Mouse (Mus musculus) adrenal gland, postnatal 14 days (tissue): ENCODE data around the gene Kcna2. TPM values are rescaled to one million over a fixed set of nuclear protein-coding genes. Genes with fewer than 3 reads are reported as not detected.

ENCODE experiments used
- DNase-seq: peaks from one replicate; pipeline ENCODE4 v3.0.0; 2021; ENCODE audit warnings: mixed read lengths
- total RNA-seq: library from RNA; stranded (reverse); gene quantifications from 2 replicates; pipeline ENCODE4 v1.2.3, GENCODE M21; 2021

The Kcna2 gene
- total RNA-seq, 1 experiment from 2014 or later: 1.4 TPM

- DNase-seq: no peak
Measured at GRCm38 (mm10) chr3:107150872-107151540, 50.1 kb downstream of the Kcna2 start.

- no peak for DNase-seq
Measured at GRCm38 (mm10) chr3:107153772-107154655, 53.1 kb downstream of the Kcna2 start.

GRCm38 (mm10) chr3:107158856-107159255 is 57.9 kb downstream of the Kcna2 start:
- DNase-seq: no peak

GRCm38 (mm10) chr3:107159418-107159817 is 58.5 kb downstream of the Kcna2 start:
- no peak for DNase-seq

GRCm38 (mm10) chr3:107159859-107160324 is 58.9 kb downstream of the Kcna2 start:
- peak; percentile 24 for DNase-seq

GRCm38 (mm10) chr3:107162741-107163140 is 61.8 kb downstream of the Kcna2 start:
- no peak for DNase-seq

Other genes starting within 250 kb of the Kcna2 start
- gene Kcna3, start 65.0 kb upstream of the Kcna2 start, total RNA-seq: 0.74 and 2.9 TPM in 2 replicates
- gene Kcna10, start 81.9 kb downstream of the Kcna2 start, total RNA-seq: not detected in 2 replicates
- gene Cym, start 120.6 kb downstream of the Kcna2 start, total RNA-seq: not detected in 2 replicates
- not detected in 2 replicates for gene A630076J17Rik, start 129.5 kb downstream of the Kcna2 start, total RNA-seq
- gene Prok1, start 138.6 kb downstream of the Kcna2 start, total RNA-seq: 0.26 and 1.3 TPM in 2 replicates
- 73.8 and 81.7 TPM in 2 replicates for gene Lamtor5, start 177.7 kb downstream of the Kcna2 start, total RNA-seq
- gene Slc16a4, start 190.1 kb downstream of the Kcna2 start, total RNA-seq: 0.44 and 0.49 TPM in 2 replicates
- gene Rbm15, start 232.5 kb downstream of the Kcna2 start, total RNA-seq: 37.3 and 41.1 TPM in 2 replicates